Mouse (Mus musculus): ENCODE measurements around the gene Rassf3. TPM values are rescaled to one million over a fixed set of nuclear protein-coding genes. Genes with fewer than 3 reads are reported as not detected.
A peak's percentile ranks its signal among the peaks of the same experiment; 100 is the strongest.

Rassf3 gene
- polyA plus RNA-seq, 1 experiment, result 25.1 TPM

GRCm38 (mm10) chr10:121498481-121498904, 22.3 kb upstream of the Rassf3 start:
- Histone ChIP-seq H3K4me3 (ENCODE audit: insufficient read depth, low read depth, low read length) (0 out of 2 replicates have a peak overlapping the region, but pooled peaks have one; percentile 1), H3K27ac (replicated peaks; ENCODE audit: low read depth, low read length) (peak overlapping the region; percentile 27), H3K4me1 (ENCODE audit: control insufficient read depth, insufficient read depth, insufficient read length, low read length) (peaks cover 12% of the 10 kb centered on the region)

- peak overlapping the region; percentile 27 for H3K27ac ChIP-seq (replicated peaks; ENCODE audit: low read depth, low read length)
- H3K4me1 ChIP-seq (ENCODE audit: control insufficient read depth, insufficient read depth, insufficient read length, low read length), result peaks cover 12% of the 10 kb centered on the region
- 0 out of 2 replicates have a peak overlapping the region, but pooled peaks have one; percentile 1 for H3K4me3 ChIP-seq (ENCODE audit: insufficient read depth, low read depth, low read length)
Observed at GRCm38 (mm10) chr10:121497968-121498367, 21.8 kb upstream of the Rassf3 start.

- no peak overlapping the region for H3K27ac ChIP-seq (replicated peaks; ENCODE audit: low read depth, low read length)
- H3K4me1 ChIP-seq (ENCODE audit: control insufficient read depth, insufficient read depth, insufficient read length, low read length), result peaks cover 12% of the 10 kb centered on the region
Observed at GRCm38 (mm10) chr10:121496616-121497015, 20.5 kb upstream of the Rassf3 start.

GRCm38 (mm10) chr10:121494163-121494425, 17.9 kb upstream of the Rassf3 start:
- H3K4me1 ChIP-seq (ENCODE audit: control insufficient read depth, insufficient read depth, insufficient read length, low read length), result peaks cover 12% of the 10 kb centered on the region
- H3K27ac ChIP-seq (replicated peaks; ENCODE audit: low read depth, low read length), result no peak overlapping the region
- H3K4me3 ChIP-seq (ENCODE audit: insufficient read depth, low read depth, low read length), result no peak overlapping the region

More at GRCm38 (mm10) chr10:121496616-121497015, 20.5 kb upstream of the Rassf3 start:
- H3K4me3 ChIP-seq (ENCODE audit: insufficient read depth, low read depth, low read length), result no peak overlapping the region

GRCm38 (mm10) chr10:121493374-121494162, 17.4 kb upstream of the Rassf3 start:
- Histone ChIP-seq H3K27ac (replicated peaks; ENCODE audit: low read depth, low read length) (no peak overlapping the region), H3K4me1 (ENCODE audit: control insufficient read depth, insufficient read depth, insufficient read length, low read length) (peaks cover 12% of the 10 kb centered on the region), H3K4me3 (ENCODE audit: insufficient read depth, low read depth, low read length) (no peak overlapping the region)

GRCm38 (mm10) chr10:121492608-121493315, 16.6 kb upstream of the Rassf3 start:
- Histone ChIP-seq H3K27ac (replicated peaks; ENCODE audit: low read depth, low read length) (no peak overlapping the region), H3K4me3 (ENCODE audit: insufficient read depth, low read depth, low read length) (no peak overlapping the region), H3K4me1 (ENCODE audit: control insufficient read depth, insufficient read depth, insufficient read length, low read length) (peaks cover 5% of the 10 kb centered on the region; the same call in 1 of the 2 replicates)

- Histone ChIP-seq H3K4me3 (ENCODE audit: insufficient read depth, low read depth, low read length) (no peak overlapping the region), H3K4me1 (ENCODE audit: control insufficient read depth, insufficient read depth, insufficient read length, low read length) (no peaks in the 10 kb centered on the region), H3K27ac (replicated peaks; ENCODE audit: low read depth, low read length) (no peak overlapping the region)
Observed at GRCm38 (mm10) chr10:121489941-121490340, 13.8 kb upstream of the Rassf3 start.

- H3K27ac ChIP-seq (replicated peaks; ENCODE audit: low read depth, low read length), result 0 out of 2 replicates have a peak overlapping the region, but pooled peaks have one; percentile 33
- peaks cover 3% of the 10 kb centered on the region; the same call in 1 of the 2 replicates for H3K4me1 ChIP-seq (ENCODE audit: control insufficient read depth, insufficient read depth, insufficient read length, low read length)
- no peak overlapping the region for H3K4me3 ChIP-seq (ENCODE audit: insufficient read depth, low read depth, low read length)
Observed at GRCm38 (mm10) chr10:121488623-121489299, 12.6 kb upstream of the Rassf3 start.

DNA sequence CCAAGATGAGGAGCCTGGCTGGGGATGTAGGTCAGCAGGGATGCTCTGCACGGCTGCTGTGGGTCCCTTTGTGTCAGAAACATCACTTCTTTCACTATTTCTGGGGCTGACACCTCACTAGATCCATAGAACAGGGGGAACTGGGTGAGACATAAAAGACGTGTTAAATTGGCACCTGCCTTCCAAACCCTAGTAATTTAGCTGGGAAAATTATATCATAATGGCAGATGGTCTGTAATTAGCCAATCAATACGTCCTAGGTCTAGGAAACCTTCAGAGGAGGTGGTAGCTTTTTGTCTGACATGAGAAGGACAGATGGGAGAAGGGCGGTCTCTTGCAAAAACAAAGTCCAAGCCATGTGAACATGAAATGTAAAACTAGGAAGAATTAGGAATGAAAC, 11.6 kb upstream of the Rassf3 start:
- peaks cover 3% of the 10 kb centered on the region; the same call in 1 of the 2 replicates for H3K4me1 ChIP-seq (ENCODE audit: control insufficient read depth, insufficient read depth, insufficient read length, low read length)
- no peak overlapping the region for H3K4me3 ChIP-seq (ENCODE audit: insufficient read depth, low read depth, low read length)
- no peak overlapping the region for H3K27ac ChIP-seq (replicated peaks; ENCODE audit: low read depth, low read length)

GRCm38 (mm10) chr10:121486350-121486749, 10.2 kb upstream of the Rassf3 start:
- Histone ChIP-seq H3K4me1 (ENCODE audit: control insufficient read depth, insufficient read depth, insufficient read length, low read length) (peaks cover 3% of the 10 kb centered on the region; the same call in 1 of the 2 replicates), H3K4me3 (ENCODE audit: insufficient read depth, low read depth, low read length) (no peak overlapping the region), H3K27ac (replicated peaks; ENCODE audit: low read depth, low read length) (no peak overlapping the region)

GRCm38 (mm10) chr10:121483364-121483763, 7.2 kb upstream of the Rassf3 start:
- H3K4me3 ChIP-seq (ENCODE audit: insufficient read depth, low read depth, low read length), result no peak overlapping the region
- H3K4me1 ChIP-seq (ENCODE audit: control insufficient read depth, insufficient read depth, insufficient read length, low read length), result peaks cover 3% of the 10 kb centered on the region; the same call in 1 of the 2 replicates
- H3K27ac ChIP-seq (replicated peaks; ENCODE audit: low read depth, low read length), result no peak overlapping the region

GRCm38 (mm10) chr10:121481141-121481540, 5.0 kb upstream of the Rassf3 start:
- Histone ChIP-seq H3K27ac (replicated peaks; ENCODE audit: low read depth, low read length) (no peak overlapping the region), H3K4me3 (ENCODE audit: insufficient read depth, low read depth, low read length) (no peak overlapping the region), H3K4me1 (ENCODE audit: control insufficient read depth, insufficient read depth, insufficient read length, low read length) (peaks cover 3% of the 10 kb centered on the region; the same call in 1 of the 2 replicates)

DNA sequence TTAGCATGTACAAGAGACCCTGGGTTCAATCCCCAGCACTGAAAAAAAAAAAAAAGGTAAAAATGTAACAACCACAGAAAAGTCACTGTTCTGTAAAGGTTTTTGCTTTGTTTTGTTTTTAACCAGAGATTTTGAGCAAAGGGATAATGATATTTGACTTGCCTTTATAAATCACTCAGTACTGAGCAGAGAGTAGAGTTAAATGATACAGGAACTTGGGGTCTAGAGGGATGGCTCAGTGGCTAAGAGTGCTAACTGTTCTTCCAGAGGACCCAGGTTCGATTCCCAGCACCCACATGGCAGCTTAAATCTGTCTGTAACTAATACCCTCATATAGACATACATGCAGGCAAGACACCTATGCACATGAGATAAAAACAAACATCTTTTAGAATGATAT, 3.8 kb upstream of the Rassf3 start:
- Histone ChIP-seq H3K27ac (replicated peaks; ENCODE audit: low read depth, low read length) (no peak overlapping the region), H3K4me1 (ENCODE audit: control insufficient read depth, insufficient read depth, insufficient read length, low read length) (peaks cover 3% of the 10 kb centered on the region; the same call in 1 of the 2 replicates), H3K4me3 (ENCODE audit: insufficient read depth, low read depth, low read length) (no peak overlapping the region)

GRCm38 (mm10) chr10:121477433-121477832, 1.3 kb upstream of the Rassf3 start:
- Histone ChIP-seq H3K27ac (replicated peaks; ENCODE audit: low read depth, low read length) (no peak overlapping the region), H3K4me1 (ENCODE audit: control insufficient read depth, insufficient read depth, insufficient read length, low read length) (peaks cover 4% of the 10 kb centered on the region; the same call in 1 of the 2 replicates), H3K4me3 (ENCODE audit: insufficient read depth, low read depth, low read length) (no peak overlapping the region)

- H3K27ac ChIP-seq (replicated peaks; ENCODE audit: low read depth, low read length), result no peak overlapping the region
- H3K4me1 ChIP-seq (ENCODE audit: control insufficient read depth, insufficient read depth, insufficient read length, low read length), result peaks cover 7% of the 10 kb centered on the region; the same call in 1 of the 2 replicates
- peak overlapping the region; percentile 64 for H3K4me3 ChIP-seq (ENCODE audit: insufficient read depth, low read depth, low read length)
Observed at GRCm38 (mm10) chr10:121476968-121477337, 806 bp upstream of the Rassf3 start.

Measured in brown adipose tissue, adult 24 weeks (tissue).